Mouse (Mus musculus): ENCODE results near the gene Nabp1. TPM values are rescaled to one million over a fixed set of nuclear protein-coding genes. Genes with fewer than 3 reads are reported as not detected.

Gene Nabp1
- 7.6 and 8.9 TPM in 2 replicates for polyA plus RNA-seq (2015; fragmentation: Nextera tagmentation; extraction: Ambion mirVana)

GRCm38 (mm10) chr1:51478262-51479026 lies at the start of gene Nabp1:
Gene Nabp1 (minus strand): TSS chr1:51478425.
- Histone ChIP-seq H3K4me1 (replicated peaks) (peaks cover 23% of the 10 kb centered on the region), H3K9ac (peak within 1 kb of the TSS; percentile 79), H3K36me3 (replicated peaks) (no peaks in the 10 kb centered on the region), H3K9me3 (replicated peaks) (no peaks in the 10 kb centered on the region), H3K27ac (replicated peaks) (peak within 1 kb of the TSS; percentile 81), H3K27me3 (peaks cover 6% of the 10 kb centered on the region), H3K4me2 (peak within 1 kb of the TSS; percentile 96), H3K4me3 (replicated peaks) (peak within 1 kb of the TSS; percentile 75)
- peak; percentile 100 for ATAC-seq (ENCODE audit: insufficient read depth)
- WGBS (ENCODE audit: insufficient replicate concordance), result under 1% methylated on average over 51 of the region's 51 CpGs

- Histone ChIP-seq H3K4me1 (replicated peaks) (peaks cover 12% of the 10 kb centered on the region), H3K27ac (replicated peaks) (no peak overlapping the region), H3K36me3 (replicated peaks) (no peaks in the 10 kb centered on the region), H3K27me3 (no peaks in the 10 kb centered on the region), H3K9ac (no peak overlapping the region), H3K9me3 (replicated peaks) (no peaks in the 10 kb centered on the region), H3K4me3 (replicated peaks) (no peak overlapping the region), H3K4me2 (no peak overlapping the region)
- ATAC-seq (ENCODE audit: insufficient read depth), result no peak
- 44% methylated on average over 1 of the region's 1 CpGs for WGBS (ENCODE audit: insufficient replicate concordance)
These were observed 47.5 kb upstream of the Nabp1 start for GRCm38 (mm10) chr1:51525563-51526265.

GRCm38 (mm10) chr1:51521651-51522050 lies 43.4 kb upstream of the Nabp1 start:
- H3K4me2 ChIP-seq, result no peak overlapping the region
- no peaks in the 10 kb centered on the region for H3K4me1 ChIP-seq (replicated peaks)
- no peak overlapping the region for H3K4me3 ChIP-seq (replicated peaks)
- 58% methylated on average over 8 of the region's 8 CpGs for WGBS (ENCODE audit: insufficient replicate concordance)
- no peak overlapping the region for H3K27ac ChIP-seq (replicated peaks)
- H3K9me3 ChIP-seq (replicated peaks), result no peaks in the 10 kb centered on the region
- H3K9ac ChIP-seq, result no peak overlapping the region
- no peaks in the 10 kb centered on the region for H3K27me3 ChIP-seq
- no peak for ATAC-seq (ENCODE audit: insufficient read depth)
- no peaks in the 10 kb centered on the region for H3K36me3 ChIP-seq (replicated peaks)

- ATAC-seq (ENCODE audit: insufficient read depth), result no peak
- Histone ChIP-seq H3K9ac (no peak overlapping the region), H3K4me2 (no peak overlapping the region), H3K4me3 (replicated peaks) (no peak overlapping the region), H3K9me3 (replicated peaks) (no peaks in the 10 kb centered on the region), H3K27ac (replicated peaks) (no peak overlapping the region), H3K4me1 (replicated peaks) (no peaks in the 10 kb centered on the region), H3K36me3 (replicated peaks) (no peaks in the 10 kb centered on the region), H3K27me3 (no peaks in the 10 kb centered on the region)
- WGBS (ENCODE audit: insufficient replicate concordance), result 53% methylated on average over 5 of the region's 5 CpGs
These were observed 42.1 kb upstream of the Nabp1 start for GRCm38 (mm10) chr1:51520246-51520780.

GRCm38 (mm10) chr1:51519112-51519511 lies 40.9 kb upstream of the Nabp1 start:
- H3K27ac ChIP-seq (replicated peaks), result no peak overlapping the region
- H3K4me3 ChIP-seq (replicated peaks), result no peak overlapping the region
- no peak for ATAC-seq (ENCODE audit: insufficient read depth)
- H3K4me1 ChIP-seq (replicated peaks), result no peaks in the 10 kb centered on the region
- no peak overlapping the region for H3K4me2 ChIP-seq
- no peak overlapping the region for H3K9ac ChIP-seq
- H3K9me3 ChIP-seq (replicated peaks), result no peaks in the 10 kb centered on the region
- no peaks in the 10 kb centered on the region for H3K27me3 ChIP-seq
- 46% methylated on average over 3 of the region's 3 CpGs for WGBS (ENCODE audit: insufficient replicate concordance)
- H3K36me3 ChIP-seq (replicated peaks), result no peaks in the 10 kb centered on the region

- H3K36me3 ChIP-seq (replicated peaks), result no peaks in the 10 kb centered on the region
- no peak for ATAC-seq (ENCODE audit: insufficient read depth)
- WGBS (ENCODE audit: insufficient replicate concordance), result 49% methylated on average over 2 of the region's 2 CpGs
These were observed 37.4 kb upstream of the Nabp1 start for GRCm38 (mm10) chr1:51515625-51516024.

GRCm38 (mm10) chr1:51515041-51515440 lies 36.8 kb upstream of the Nabp1 start:
- H3K4me1 ChIP-seq (replicated peaks), result peaks cover 3% of the 10 kb centered on the region; the same call in 1 of the 2 replicates
- no peaks in the 10 kb centered on the region for H3K36me3 ChIP-seq (replicated peaks)
- 59% methylated on average over 3 of the region's 3 CpGs for WGBS (ENCODE audit: insufficient replicate concordance)
- H3K4me2 ChIP-seq, result no peak overlapping the region
- no peak overlapping the region for H3K4me3 ChIP-seq (replicated peaks)
- no peaks in the 10 kb centered on the region for H3K27me3 ChIP-seq
- no peak overlapping the region for H3K9ac ChIP-seq
- no peak for ATAC-seq (ENCODE audit: insufficient read depth)
- no peaks in the 10 kb centered on the region for H3K9me3 ChIP-seq (replicated peaks)
- H3K27ac ChIP-seq (replicated peaks), result no peak overlapping the region

More at GRCm38 (mm10) chr1:51515625-51516024, 37.4 kb upstream of the Nabp1 start:
- Histone ChIP-seq H3K9me3 (replicated peaks) (no peaks in the 10 kb centered on the region), H3K27me3 (no peaks in the 10 kb centered on the region), H3K9ac (no peak overlapping the region), H3K27ac (replicated peaks) (no peak overlapping the region), H3K4me3 (replicated peaks) (no peak overlapping the region), H3K4me2 (no peak overlapping the region), H3K4me1 (replicated peaks) (peaks cover 3% of the 10 kb centered on the region; the same call in 1 of the 2 replicates)

- Histone ChIP-seq H3K27me3 (no peaks in the 10 kb centered on the region), H3K9me3 (replicated peaks) (no peaks in the 10 kb centered on the region), H3K36me3 (replicated peaks) (no peaks in the 10 kb centered on the region), H3K27ac (replicated peaks) (no peak overlapping the region), H3K4me2 (no peak overlapping the region), H3K4me3 (replicated peaks) (no peak overlapping the region), H3K9ac (no peak overlapping the region), H3K4me1 (replicated peaks) (peaks cover 3% of the 10 kb centered on the region; the same call in 1 of the 2 replicates)
- ATAC-seq (ENCODE audit: insufficient read depth), result peak; percentile 34; the same call in 1 of the 2 replicates
- 48% methylated on average over 2 of the region's 2 CpGs for WGBS (ENCODE audit: insufficient replicate concordance)
These were observed 36.2 kb upstream of the Nabp1 start for GRCm38 (mm10) chr1:51514379-51514778.

GRCm38 (mm10) chr1:51513059-51513713 lies 35.0 kb upstream of the Nabp1 start:
- Histone ChIP-seq H3K9me3 (replicated peaks) (no peaks in the 10 kb centered on the region), H3K9ac (no peak overlapping the region), H3K27ac (replicated peaks) (no peak overlapping the region), H3K27me3 (no peaks in the 10 kb centered on the region), H3K4me1 (replicated peaks) (peaks cover 3% of the 10 kb centered on the region; the same call in 1 of the 2 replicates), H3K4me3 (replicated peaks) (no peak overlapping the region), H3K4me2 (no peak overlapping the region), H3K36me3 (replicated peaks) (no peaks in the 10 kb centered on the region)
- ATAC-seq (ENCODE audit: insufficient read depth), result no peak
- WGBS (ENCODE audit: insufficient replicate concordance), result 61% methylated on average over 7 of the region's 7 CpGs

- 63% methylated on average over 2 of the region's 2 CpGs for WGBS (ENCODE audit: insufficient replicate concordance)
- no peak for ATAC-seq (ENCODE audit: insufficient read depth)
- H3K27ac ChIP-seq (replicated peaks), result no peak overlapping the region
These were observed 34.1 kb upstream of the Nabp1 start for GRCm38 (mm10) chr1:51512326-51512725.

More at GRCm38 (mm10) chr1:51512326-51512725, 34.1 kb upstream of the Nabp1 start:
- no peaks in the 10 kb centered on the region for H3K9me3 ChIP-seq (replicated peaks)
- H3K36me3 ChIP-seq (replicated peaks), result no peaks in the 10 kb centered on the region
- no peak overlapping the region for H3K9ac ChIP-seq
- H3K4me3 ChIP-seq (replicated peaks), result no peak overlapping the region
- no peak overlapping the region for H3K4me2 ChIP-seq
- H3K27me3 ChIP-seq, result no peaks in the 10 kb centered on the region
- peaks cover 3% of the 10 kb centered on the region; the same call in 1 of the 2 replicates for H3K4me1 ChIP-seq (replicated peaks)

All from liver, embryonic 15.5 days (tissue).